Mouse (Mus musculus): Measurements from ENCODE around the gene E2f8.

GRCm38 (mm10) chr7:48875096-48875495 is 6.3 kb downstream of the E2f8 start:
- TF ChIP-seq CTCF (IDR thresholded peaks at IDR 0.05; ENCODE audit: extremely low read depth, insufficient read length, insufficient replicate concordance, low read depth, low read length) = no peak
- no peak for TF ChIP-seq POLR2A (IDR thresholded peaks at IDR 0.05; ENCODE audit: low read depth, low read length)
